Mouse (Mus musculus) MEL (cell line): ENCODE measurements at regions not wholly inside any gene's neighbourhood (a gene's known extent, or its start where the extent isn't known, plus 50 kb on each side); places are given as distances from the start of the nearest gene placed in this dataset.

Experiments used
- CTCF ChIP-seq, 3 experiments: IDR thresholded peaks in 2 of 3; conservative IDR thresholded peaks in 1 of 3; 2 replicates each; pipeline ENCODE4 v1.5.1; 2011 to 2012; ENCODE audit warnings: low read length in 3 of 3, low read depth in 2 of 3, mild to moderate bottlenecking in 2 of 3, improper control_type of control experiment in 1 of 3, inconsistent platforms in 1 of 3, mixed read lengths in 1 of 3, moderate library complexity in 1 of 3; ENCODE audit not compliant: control insufficient read depth in 1 of 3, insufficient read depth in 1 of 3, poor library complexity in 1 of 3, severe bottlenecking in 1 of 3
- E2F4 ChIP-seq: IDR thresholded peaks from 2 replicates; pipeline ENCODE4 v1.6.1; 2011; ENCODE audit warnings: low read depth, low read length, improper control_type of control experiment, borderline replicate concordance
- EP300 ChIP-seq, 2 experiments: IDR thresholded peaks; 2 replicates each; pipeline ENCODE4 v1.6.1; 2011; ENCODE audit warnings: improper control_type of control experiment in 2 of 2, low read length in 2 of 2, low read depth in 1 of 2, mild to moderate bottlenecking in 1 of 2
- GABPA ChIP-seq: IDR thresholded peaks from 2 replicates; pipeline ENCODE4 v1.6.1; 2012; ENCODE audit warnings: low read depth, mild to moderate bottlenecking, inconsistent platforms, low read length, improper control_type of control experiment, moderate library complexity
- GATA1 ChIP-seq: IDR thresholded peaks from 2 replicates; pipeline ENCODE4 v1.6.1; 2011; ENCODE audit warnings: low read depth, low read length, improper control_type of control experiment
- MAFK ChIP-seq: IDR thresholded peaks from 2 replicates; pipeline ENCODE4 v1.6.1; 2011; ENCODE audit warnings: low read depth, mild to moderate bottlenecking, low read length, improper control_type of control experiment, borderline replicate concordance
- MAX ChIP-seq: IDR thresholded peaks from 2 replicates; pipeline ENCODE4 v1.6.1; 2011; ENCODE audit warnings: low read length, improper control_type of control experiment
- NELFE ChIP-seq: IDR thresholded peaks from 2 replicates; pipeline ENCODE4 v1.6.1; 2011; ENCODE audit warnings: low read depth, low read length, improper control_type of control experiment
- POLR2A ChIP-seq, 2 experiments: IDR thresholded peaks; 2 replicates each; pipeline ENCODE4 v1.6.1; 2011 to 2012; ENCODE audit warnings: low read length in 2 of 2, mild to moderate bottlenecking in 2 of 2, control low read depth in 1 of 2, improper control_type of control experiment in 1 of 2, low read depth in 1 of 2, moderate library complexity in 1 of 2; ENCODE audit not compliant: control insufficient read depth in 1 of 2, insufficient read depth in 1 of 2, poor library complexity in 1 of 2
- POLR2AphosphoS2 ChIP-seq: IDR thresholded peaks from 2 replicates; pipeline ENCODE4 v1.6.1; 2011; ENCODE audit warnings: low read length, improper control_type of control experiment
- TAL1 ChIP-seq: IDR thresholded peaks from 2 replicates; pipeline ENCODE4 v1.6.1; 2012; ENCODE audit warnings: mild to moderate bottlenecking, inconsistent platforms, low read length, moderate library complexity, mixed read lengths
- USF1 ChIP-seq: IDR thresholded peaks from 2 replicates; pipeline ENCODE4 v1.6.1; 2014; ENCODE audit warnings: low read depth, mild to moderate bottlenecking, inconsistent platforms, low read length, improper control_type of control experiment, moderate library complexity
- ZKSCAN1 ChIP-seq: IDR thresholded peaks from 2 replicates; pipeline ENCODE4 v1.6.1; 2012; ENCODE audit warnings: low read depth, mild to moderate bottlenecking, inconsistent platforms, low read length, improper control_type of control experiment, moderate library complexity

DNA sequence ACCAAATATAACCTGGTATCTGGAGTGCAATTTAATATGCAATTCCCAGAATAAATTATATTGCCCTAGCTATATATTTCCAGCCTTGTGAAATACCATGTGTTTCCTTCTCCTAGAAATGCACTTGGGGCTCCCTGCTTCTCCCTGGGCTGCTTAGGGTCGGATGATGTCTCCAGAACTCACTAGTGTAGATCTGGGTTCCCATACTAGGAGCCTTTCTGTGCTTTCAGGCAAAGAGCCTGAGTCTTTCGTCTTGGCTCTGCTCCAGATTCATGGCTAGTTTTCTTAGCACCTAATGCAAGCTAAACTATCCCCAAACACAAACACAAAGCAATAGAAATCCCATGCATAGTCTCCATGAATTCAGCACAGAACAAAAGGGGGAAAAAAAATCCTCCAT is 106.8 kb downstream of the Atp6ap1l start:
- TF ChIP-seq CTCF (IDR thresholded peaks at IDR 0.05 in 2 of 3, conservative IDR thresholded peaks at IDR 0.05 in 1 of 3; ENCODE audit: control insufficient read depth in 1 of 3, insufficient read depth in 1 of 3, low read depth in 2 of 3, low read length in 3 of 3, poor library complexity in 1 of 3, severe bottlenecking in 1 of 3) (no peak), EP300 (IDR thresholded peaks at IDR 0.05; ENCODE audit: low read depth in 1 of 2, low read length in 2 of 2) (no peak), MAFK (no peak), POLR2A (IDR thresholded peaks at IDR 0.05; ENCODE audit: control insufficient read depth in 1 of 2, insufficient read depth in 1 of 2, low read depth in 1 of 2, low read length in 2 of 2, poor library complexity in 1 of 2) (no peak), GATA1 (no peak), USF1 (no peak), E2F4 (no peak), MAX (no peak), GABPA (no peak), NELFE (no peak), POLR2AphosphoS2 (no peak), ZKSCAN1 (no peak), TAL1 (no peak)
